Mouse (Mus musculus) liver (tissue): Measurements from ENCODE around the gene Rit1.
"Not testable (repeated sequence)": the region's sequence is repeated elsewhere in the genome, so short reads cannot be mapped to it uniquely, and the experiment has no call there.

Experiments
- DNase-seq: peaks from one replicate; pipeline ENCODE4 v3.0.0-alpha.2; 2020; ENCODE audit warnings: mixed read lengths

Gene Rit1

DNA sequence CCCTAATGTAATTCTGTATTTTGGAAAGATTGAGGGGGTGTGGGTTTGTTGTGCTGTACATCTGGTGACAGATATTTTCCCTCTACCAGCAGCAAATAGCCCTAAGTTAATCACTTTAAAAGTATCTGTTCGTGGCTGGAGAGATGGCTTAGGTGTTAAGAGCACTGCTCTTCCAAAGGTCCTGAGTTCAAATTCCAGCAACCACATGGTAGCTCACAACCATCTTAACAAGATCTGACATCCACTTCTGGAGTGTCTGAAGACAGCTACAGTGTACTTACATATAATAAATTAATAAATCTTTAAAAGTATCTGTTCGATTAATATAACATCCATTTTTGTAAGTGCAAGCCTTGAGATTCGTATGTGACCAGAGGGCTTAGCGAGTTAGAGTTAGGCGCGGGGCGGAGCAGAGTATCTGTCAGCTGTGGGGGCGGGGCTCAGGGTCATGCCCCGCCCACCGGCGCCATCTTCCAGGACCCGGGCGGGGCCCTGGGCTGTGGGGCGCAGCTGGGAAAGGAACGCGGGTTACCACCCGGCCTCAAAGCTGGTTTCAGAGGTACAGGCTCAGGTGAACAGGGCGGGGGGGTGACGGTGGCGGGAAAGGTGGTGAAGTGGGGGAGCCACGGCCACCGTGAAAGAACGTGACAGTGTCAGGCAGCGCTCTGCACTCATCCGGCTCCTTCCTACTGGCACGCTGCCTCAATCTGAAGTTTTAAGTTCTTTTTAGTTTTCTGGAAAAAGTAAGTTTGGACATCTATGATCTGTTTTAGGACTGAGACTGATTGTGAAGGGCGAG lies at the start of gene Rit1:
TSS of gene Rit1 (plus strand) at position 440 of the 799 bp plus-strand sequence.
- peak; percentile 94 for DNase-seq

DNA sequence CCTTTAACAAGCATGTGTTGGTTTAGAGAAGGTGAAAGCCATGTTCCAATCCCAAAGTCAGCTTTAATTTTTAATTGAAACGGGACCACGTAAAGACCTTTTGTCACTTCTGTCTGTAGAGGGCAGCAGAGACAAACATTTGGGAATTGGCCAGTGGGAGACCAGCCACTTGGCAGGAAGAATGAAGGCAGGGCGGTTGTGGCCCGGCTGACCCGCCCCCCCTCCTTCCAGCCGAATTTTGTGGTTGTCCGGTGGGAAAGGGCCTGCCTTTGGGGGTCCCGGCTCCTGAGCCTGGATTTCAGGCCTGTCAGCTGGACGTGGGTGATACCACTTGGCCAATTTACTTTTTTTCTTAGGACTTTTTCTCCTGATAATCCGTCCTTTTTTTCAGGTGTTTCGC lies 39.2 kb upstream of the Rit1 start:
- DNase-seq = peak; percentile 71

DNA sequence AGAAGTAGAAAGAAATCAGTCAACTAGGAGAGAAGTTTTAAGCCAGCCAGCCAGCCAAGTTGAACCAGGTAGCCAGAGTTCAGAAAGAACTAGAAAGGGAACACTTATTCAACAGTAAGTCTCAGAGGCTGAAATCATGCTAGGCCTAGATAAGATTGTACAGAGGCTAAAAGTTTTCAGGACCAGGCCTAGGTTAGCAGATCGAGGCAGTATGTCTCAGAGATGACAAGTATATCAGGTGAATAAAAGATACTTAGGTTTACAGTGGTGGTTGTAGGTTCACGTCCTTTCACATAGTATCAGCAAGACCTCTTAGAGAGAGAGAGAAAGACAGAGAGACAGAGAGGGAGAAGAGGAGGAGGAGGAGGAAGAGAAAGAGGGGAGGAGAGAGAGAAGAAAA lies 32.8 kb upstream of the Rit1 start:
- DNase-seq = no peak

DNA sequence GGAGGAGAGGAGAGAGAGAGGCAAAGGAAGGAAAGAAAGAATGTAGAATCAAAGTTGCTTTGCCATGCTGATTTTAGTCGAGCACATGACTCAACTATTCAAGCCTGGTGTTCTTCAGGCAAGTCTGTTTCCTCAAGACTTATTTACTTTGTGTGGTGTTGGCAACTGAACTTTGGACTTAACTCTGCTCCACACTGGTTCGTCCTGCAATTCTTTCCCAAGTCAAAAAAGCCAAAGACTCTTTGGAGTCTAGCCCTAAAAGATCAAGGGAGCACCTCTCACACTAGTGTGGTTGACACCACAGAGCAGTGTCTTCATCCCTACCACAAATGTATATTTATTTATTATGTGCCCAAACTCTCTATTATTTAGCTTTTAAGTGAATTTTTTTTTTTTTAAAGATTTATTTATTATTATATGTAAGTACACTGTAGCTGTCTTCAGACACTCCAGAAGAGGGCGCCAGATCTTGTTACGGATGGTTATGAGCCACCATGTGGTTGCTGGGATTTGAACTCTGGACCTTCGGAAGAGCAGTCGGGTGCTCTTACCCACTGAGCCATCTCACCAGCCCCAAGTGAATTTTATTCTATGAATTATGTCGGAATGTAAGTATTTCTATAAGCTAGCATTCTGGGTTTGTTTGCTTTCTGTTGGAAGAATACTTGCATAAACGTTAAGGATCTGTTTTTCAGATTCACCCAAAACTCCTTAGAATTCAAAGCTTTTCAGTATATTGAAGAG lies 32.2 kb upstream of the Rit1 start:
- no peak for DNase-seq

GRCm38 (mm10) chr3:88684980-88685941 lies 31.4 kb upstream of the Rit1 start, which contains the start of gene Khdc4:
Gene Khdc4 (plus strand): TSS chr3:88685803.
- DNase-seq = peak; percentile 96

GRCm38 (mm10) chr3:88685958-88686451 lies 30.6 kb upstream of the Rit1 start:
- DNase-seq = peak; percentile 56

GRCm38 (mm10) chr3:88686734-88687611 lies 29.7 kb upstream of the Rit1 start:
- DNase-seq = peak; percentile 24

DNA sequence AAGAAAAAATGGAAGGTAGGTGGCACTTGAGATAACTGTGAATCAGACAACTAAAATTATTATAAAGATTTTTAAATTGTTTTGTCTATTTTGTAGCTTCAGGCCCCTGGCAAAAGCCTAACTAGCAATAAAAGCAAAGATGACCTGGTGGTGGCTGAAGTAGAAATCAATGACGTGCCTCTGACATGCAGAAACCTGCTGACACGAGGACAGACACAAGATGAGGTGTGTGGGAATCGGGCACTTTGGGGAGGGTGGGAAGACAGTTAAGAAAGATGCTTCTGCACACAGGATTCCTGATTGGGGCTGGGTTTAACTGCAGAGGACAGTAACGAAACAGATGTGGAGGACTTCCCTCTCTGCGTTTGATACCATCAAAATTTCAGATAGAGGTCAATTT lies 27.6 kb upstream of the Rit1 start:
- no peak for DNase-seq

GRCm38 (mm10) chr3:88695545-88695944 lies 21.1 kb upstream of the Rit1 start:
- no peak for DNase-seq

DNA sequence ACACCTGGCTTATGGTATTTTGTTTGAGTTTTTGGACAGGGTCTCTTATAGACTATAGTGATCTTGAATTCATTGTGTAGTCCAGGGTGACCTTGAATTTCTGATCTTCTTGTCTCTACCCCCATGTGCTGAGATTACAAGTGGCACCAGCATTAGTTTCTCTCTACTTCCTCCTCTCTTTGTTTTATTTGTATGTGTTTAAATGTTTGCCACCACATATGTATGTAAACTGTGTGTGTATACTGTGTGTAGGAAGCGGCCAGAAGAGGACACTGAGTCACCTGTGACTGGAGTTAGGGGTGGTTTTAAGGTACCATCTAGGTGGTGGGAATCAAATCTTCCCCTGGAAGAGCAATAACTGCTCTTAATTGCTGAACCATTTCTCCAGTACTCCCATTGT lies 18.6 kb upstream of the Rit1 start:
- no peak for DNase-seq

- DNase-seq = no peak
Observed at GRCm38 (mm10) chr3:88698834-88699233, 17.8 kb upstream of the Rit1 start.

GRCm38 (mm10) chr3:88700247-88700646 lies 16.4 kb upstream of the Rit1 start:
- DNase-seq = no peak

DNA sequence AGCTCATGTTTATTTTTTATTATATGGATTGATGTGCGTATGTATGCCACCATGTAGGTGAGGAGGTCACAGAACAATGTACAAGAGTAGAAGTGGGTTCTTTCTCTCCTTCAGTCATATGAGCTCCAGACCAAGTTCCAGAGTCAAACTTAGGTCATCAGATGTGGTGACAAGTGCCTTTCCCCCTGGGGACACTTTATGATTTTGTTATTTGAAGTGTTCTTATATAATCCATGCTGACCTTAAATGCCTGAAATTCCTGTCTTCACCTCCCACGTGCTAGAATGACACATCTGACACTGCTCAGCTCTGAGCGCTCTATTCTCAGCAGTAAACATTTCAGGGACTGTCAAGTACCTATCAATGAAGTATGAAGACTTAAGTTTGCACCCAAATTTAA lies 15.4 kb upstream of the Rit1 start:
- DNase-seq = no peak

DNA sequence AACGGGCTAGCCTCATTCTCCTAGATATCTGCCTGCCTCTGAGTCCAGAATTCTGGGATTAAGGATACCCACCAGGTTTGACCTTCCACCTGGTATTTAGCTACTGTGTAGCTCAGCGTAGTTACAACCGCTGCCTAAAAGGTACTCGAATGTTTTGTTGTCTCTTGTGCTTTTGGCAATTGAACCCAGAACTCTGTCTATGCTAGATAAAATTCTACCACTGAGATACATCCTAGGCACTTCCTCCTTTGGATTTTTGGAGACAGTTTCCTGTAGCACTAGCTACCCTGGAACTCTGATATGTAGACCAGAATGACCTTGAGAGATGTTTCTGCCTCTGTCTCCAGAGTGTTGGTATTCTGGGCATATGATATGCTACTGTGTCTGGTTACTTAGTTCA lies 2.9 kb upstream of the Rit1 start:
- DNase-seq = no peak

DNA sequence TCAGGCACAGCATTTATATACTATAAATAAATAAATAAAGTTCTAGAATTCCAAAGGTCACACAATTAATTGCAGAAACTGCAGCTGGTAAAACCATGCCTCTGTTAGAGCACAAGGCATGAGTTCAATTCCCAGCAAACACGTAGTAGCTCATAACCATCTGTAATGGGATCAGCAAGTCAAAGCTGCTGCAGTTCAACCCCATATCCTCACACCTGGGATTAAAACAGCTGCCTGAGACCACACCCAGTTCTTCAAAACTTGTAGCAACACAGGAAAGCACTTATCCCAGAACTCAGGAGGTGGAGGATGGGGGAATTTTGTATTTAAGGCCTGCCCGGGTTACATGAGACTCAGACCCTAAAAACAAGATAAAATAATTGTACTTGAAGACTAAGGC lies 1.9 kb upstream of the Rit1 start:
- DNase-seq = no peak

DNA sequence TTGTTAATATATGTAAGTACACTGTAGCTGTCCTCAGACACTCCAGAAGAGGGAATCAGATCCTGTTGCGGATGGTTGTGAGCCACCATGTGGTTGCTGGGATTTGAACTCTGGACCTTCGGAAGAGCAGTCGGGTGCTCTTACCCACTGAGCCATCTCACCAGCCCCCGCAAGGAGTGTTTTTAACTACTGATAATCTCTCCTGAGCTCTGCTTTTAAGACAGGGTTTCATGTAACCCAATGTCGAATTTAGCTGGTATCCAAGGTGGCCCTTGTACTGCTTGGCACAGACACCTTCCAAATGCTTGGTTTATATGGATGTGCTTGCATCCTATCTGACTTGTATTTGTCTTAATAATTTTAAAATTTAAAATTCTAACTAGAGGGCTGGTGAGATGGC lies 922 bp upstream of the Rit1 start:
- DNase-seq = not testable (repeated sequence)

DNA sequence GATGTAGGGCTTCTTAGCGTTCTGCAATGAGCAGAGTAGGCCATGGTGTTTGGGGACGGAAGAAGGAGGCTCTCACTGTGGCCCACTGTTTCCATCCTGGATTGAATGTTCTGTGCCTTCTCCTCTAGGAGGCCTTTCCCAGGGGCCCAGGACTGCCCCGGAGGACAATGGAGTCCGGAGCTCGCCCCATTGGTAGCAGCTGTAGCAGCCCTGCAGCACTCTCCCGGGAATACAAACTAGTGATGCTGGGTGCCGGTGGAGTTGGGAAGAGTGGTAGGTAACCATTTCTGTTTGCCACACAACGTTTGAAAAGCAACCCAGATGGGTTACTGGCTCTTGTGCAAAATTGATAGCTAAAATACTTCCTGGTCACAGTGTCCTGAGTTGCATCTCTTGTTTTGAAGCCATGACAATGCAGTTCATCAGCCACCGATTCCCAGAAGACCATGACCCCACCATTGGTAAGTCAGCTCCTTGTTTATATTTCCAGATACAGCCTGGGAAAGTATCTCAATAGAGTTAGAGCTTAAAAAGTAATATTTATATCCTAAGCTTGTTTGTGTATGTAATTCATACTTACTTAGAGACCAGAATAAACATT lies 660 bp downstream of the Rit1 start:
- peak; percentile 48 for DNase-seq

DNA sequence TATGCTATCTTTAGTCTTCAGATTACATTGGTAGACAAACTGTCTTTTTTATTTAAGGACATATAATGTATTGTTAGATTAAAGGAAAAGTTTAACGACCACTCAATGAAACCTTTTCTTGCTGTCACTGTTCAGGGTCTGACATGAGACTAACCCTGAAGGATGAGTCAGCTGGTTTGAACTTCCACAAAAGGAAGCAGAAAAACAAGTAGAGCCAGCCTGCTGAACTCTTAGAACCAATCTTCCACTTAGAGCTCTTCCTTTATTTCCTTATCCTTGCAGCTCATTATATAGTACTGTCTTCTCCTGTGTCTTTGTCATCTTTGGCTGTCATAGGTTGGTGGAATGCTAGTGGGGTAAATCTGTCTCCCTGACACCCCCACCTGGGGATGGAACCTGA lies 1.2 kb downstream of the Rit1 start:
- DNase-seq = no peak

GRCm38 (mm10) chr3:88719098-88719497 lies 2.5 kb downstream of the Rit1 start:
- no peak for DNase-seq

- DNase-seq = no peak
Observed at GRCm38 (mm10) chr3:88736556-88736955, 19.9 kb downstream of the Rit1 start.

- DNase-seq = peak; percentile 71
Observed at GRCm38 (mm10) chr3:88738641-88739040, 22.0 kb downstream of the Rit1 start.
